Mouse (Mus musculus) adrenal gland, postnatal 25 days (tissue): Measurements from ENCODE around the gene Rbm38. TPM values are rescaled to one million over a fixed set of nuclear protein-coding genes. Genes with fewer than 3 reads are reported as not detected.

Source experiments
- DNase-seq: peaks from one replicate; pipeline ENCODE4 v3.0.0; 2021; ENCODE audit warnings: mixed read lengths
- total RNA-seq: library from RNA; stranded (reverse); gene quantifications from 2 replicates; pipeline ENCODE4 v1.2.3, GENCODE M21; 2021

Rbm38 gene
- total RNA-seq, 1 experiment from 2014 or later = 24.7 TPM

DNA sequence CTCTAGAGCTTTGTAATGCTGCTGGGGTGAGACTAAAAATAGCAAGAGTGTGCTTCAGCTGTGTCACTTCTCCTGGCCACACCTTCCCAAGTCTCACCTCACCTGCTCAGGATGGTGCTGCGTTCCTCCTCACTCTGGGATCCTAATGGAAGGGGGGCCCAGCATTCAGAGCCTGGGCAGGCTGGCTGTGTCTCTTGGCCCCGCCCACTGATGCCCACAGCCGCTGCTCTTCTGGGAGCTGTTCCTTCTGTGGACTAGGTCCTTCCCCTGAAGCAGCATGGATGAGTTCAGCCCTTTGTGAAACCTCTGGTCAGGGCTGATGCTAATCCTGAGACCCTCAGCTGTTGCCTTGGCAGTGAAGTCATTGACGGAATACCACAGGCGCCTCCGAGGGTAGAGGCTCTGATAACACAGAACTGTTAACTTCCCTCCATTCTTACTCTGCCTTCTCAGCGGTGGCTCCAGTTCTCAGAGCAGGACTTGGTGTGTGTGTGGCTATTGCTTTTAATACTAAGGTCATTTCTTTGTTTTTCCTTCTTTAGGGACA lies 5.5 kb upstream of the Rbm38 start:
- DNase-seq = no peak

DNA sequence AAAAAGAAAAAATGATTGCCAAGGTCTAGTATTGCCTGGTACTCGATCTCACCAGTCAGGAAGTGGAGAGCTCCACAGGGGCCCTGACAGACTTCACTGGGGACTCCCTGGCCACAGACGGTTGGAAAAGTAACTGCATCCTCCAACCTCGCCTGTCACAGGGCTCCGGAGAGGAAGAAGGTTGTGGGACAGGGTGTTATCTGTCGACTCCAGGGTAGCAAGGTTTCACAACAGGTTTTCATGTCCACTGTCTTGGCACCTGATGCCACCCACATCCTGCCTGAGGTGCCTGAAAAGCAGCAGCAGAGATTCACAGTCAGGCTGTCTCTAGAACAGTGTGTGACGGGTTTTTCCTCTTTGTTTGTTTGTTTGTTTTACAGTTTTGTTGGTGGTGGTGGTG lies 2.4 kb upstream of the Rbm38 start:
- no peak for DNase-seq

DNA sequence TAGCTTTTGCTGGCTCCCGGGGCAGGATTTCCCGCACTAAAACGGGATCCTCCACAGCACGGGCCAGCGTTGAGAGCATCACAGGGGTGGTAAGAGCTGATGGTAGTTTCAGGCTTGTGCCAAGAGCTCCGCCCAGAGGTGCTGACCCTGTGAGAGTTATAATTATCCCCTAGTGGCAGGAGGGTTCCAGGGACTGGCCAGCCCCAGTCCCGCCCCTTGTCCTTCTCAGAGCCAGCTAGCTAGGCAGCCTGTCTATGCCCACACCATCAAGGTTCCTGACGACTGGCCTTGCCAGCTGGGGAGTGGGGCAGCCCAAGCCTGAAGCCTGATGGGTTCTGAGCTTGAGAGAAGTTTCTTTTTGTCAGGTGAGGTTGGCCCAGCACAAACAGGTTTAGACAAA lies 1.7 kb upstream of the Rbm38 start:
- peak; percentile 72 for DNase-seq

DNA sequence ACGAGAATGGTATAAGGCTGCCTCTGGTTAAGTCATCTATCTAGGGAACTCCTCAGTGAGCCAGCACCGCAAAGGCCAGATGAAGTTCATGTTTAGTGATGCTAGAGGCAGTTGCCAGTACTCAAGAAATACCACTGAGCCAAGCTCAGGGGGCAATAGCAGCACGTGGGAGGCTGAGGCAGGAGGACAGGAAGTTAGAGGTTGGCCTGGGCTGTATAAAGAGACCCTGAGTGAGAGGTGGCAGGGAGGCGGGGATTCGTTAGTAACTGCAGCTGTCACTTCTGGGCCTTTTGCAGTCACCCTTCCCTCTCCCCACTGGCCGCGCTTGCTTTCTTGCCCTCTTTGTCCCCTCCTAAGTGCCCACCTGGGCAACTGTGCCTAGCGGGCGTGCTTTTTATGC lies 976 bp upstream of the Rbm38 start:
- no peak for DNase-seq

DNA sequence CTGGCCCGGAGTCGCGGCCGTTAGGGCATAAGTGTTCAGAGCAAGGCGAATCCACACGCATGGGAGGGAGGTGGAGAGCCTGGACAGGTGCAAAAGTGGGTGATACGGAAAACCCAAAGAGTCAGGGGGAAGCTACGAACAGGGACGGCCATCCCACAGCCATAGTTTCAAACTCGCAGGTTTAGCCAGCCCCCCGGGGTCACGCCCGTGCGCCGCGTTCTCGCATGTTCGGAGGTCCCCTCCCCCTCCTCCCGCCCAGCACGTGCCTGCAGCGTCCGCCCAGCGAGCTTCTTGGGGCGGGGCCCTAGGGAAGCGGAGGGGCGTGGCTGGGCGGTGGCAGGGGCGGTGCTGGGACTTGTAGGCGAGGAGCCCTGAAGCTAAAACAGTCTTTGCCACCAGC lies 508 bp upstream of the Rbm38 start:
- DNase-seq = peak; percentile 94

DNA sequence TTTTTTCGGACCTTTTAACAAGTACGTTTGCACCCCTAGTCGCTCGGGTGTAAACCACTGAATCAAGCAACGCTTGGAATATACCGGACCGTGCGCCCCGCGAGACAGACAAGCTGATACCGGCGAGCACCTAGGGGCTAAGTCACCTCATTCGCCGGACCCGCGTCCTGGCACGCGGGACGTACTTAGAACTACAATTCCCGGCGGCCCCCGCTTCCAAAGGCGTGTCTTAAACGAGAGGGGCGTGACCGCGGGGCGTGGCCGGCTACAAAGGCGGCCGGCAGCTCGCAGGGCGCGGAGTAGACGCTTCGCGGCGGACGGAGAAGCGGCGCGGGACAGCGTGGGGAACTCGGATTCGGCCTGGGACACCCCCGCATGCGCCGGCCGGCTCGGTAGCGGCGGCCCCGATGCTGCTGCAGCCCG lies 1.3 kb downstream of the Rbm38 start:
- DNase-seq = peak; percentile 94

DNA sequence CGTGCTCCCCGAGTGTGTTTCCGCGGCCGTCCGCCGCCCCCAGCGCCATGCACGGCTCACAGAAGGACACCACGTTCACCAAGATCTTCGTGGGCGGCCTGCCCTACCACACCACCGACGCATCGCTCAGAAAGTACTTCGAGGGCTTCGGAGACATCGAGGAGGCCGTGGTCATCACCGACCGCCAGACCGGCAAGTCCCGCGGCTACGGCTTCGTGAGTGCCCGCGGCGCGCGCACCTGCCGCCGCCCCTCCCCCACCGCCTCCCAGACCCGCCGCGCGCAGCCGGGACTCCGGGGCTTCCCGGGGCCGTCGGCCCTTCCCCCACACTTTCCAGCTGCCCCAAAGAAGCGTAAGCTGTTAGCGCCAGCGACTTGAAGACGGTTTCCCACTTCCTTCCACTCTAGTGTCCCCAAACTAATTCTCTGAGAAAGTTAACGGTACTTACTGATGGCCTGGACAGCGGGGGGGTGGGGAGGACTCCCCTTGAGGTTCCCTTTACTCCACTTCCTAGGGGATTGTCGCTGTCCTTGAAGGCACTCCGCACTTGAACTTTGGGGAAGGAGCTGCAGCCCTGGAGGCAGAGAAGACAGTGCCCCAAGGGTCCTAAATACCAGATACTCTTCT lies 1.9 kb downstream of the Rbm38 start:
- DNase-seq = peak; percentile 56

DNA sequence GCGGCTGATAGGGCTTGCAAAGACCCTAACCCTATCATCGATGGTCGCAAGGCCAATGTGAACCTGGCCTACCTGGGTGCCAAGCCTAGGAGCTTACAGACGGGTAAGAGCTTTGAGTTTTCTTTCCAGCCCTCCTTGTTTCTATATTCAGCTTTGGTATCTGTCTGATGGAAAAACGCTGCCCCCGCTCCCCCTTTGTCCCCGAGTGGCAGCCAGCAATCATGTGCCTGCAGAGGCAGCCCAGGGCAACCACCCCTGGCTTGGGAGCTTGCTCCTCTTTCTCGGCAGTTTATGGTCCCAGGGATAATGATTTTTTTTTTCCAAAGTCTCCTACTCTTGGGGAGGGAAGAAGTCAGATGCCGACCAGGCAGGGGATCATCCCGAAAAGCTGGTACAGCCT lies 2.5 kb downstream of the Rbm38 start:
- DNase-seq = no peak

DNA sequence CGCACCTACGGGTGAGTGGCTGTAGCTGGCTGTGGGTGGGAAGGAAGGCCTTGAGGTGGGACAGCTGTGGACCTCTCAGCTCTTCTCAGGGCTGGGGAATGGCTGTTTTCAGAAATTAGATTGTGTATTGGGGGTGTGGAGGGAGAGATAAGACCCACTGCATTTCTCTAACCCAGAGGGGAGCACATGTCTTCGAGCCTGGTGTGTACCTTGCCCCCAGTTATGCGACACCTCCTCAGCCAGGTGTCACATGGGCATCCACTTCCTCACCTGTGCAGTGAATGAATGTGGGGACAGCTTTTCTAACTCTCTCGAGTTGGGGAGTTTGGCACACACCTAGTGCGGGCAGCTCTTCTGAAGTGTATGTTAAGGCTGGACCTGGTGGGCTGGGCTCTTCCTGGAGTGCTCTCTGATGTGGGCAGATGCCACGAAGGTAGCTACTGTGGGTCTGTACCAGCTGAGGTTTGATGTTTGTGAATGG lies 3.1 kb downstream of the Rbm38 start:
- DNase-seq = no peak

DNA sequence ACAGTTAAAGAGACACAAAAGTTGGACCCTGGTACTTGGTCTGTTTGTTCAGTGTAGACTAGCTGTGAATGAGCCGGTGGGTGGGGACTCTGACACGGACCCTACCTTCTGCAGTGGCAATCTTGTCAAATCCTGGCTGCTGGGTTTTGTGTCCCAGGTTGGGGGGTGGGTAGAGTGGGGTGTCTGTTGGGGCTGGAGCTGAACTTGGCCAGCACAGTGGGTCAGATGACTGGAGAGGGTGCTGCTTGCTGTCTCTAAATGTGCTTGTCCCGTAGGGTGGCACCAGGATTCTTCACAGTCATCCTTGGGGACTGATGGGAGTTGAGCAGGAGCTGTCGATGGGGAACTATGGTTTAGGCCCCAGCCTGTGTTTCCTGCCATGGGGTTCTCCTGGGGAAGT lies 3.7 kb downstream of the Rbm38 start:
- no peak for DNase-seq

DNA sequence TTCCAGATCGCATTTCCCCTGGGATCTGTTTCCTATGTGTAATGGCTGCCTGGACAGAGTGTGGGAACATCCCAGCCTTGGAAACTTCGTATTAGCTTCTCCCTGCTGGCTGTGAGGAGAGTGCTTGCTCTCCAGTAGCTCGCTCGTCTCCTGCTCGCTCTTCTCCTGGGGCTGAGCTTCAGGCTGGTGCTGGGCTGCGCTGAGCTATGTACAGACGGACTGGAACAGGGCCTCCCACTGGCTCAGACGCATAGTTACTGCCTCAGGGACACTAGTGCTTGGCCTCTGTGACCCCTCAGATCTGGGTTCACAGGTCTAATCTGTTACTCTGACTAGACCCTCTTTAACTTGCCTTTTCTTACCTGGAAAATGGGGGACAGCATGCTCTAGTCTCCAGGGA lies 4.1 kb downstream of the Rbm38 start:
- DNase-seq = no peak

DNA sequence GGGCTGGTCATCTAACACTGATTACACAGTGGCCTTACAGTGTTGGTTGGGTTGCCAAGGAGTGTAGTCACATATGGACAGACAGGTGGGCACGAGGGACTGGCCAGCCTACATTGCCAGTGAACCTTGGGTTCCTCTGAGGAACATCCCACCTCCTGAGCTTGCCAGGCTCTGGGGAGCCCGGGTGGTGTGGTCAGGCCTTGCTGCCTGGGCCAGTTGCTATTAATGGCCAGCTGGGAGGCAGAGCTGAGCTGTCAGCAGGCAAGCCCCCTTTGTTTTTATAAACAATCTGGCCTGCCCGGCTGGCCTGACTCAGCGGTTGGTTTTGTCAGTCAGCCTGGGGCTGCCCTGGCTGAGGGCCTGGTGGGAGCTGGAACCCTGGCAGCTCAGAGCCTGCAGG lies 4.6 kb downstream of the Rbm38 start:
- DNase-seq = no peak

DNA sequence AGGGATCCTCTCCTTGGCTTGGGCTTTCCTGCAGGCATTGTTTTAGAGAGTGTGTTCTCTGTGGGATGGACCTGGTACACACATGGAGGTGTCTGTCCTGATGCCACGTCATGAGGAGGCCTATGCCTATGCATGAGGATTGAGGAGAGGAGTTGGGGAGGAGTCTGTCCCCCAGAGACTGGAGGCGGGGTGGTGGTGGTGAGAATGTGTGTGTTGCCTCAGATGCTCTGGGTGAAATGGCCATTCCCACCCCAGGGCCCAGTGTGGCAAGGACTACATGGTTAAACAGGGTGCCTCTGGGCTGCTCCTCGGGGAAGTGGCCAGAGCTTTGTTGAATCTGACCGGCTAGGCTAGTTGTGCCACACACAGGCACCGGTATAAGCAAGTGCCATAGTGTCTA lies 6.0 kb downstream of the Rbm38 start:
- DNase-seq = no peak

DNA sequence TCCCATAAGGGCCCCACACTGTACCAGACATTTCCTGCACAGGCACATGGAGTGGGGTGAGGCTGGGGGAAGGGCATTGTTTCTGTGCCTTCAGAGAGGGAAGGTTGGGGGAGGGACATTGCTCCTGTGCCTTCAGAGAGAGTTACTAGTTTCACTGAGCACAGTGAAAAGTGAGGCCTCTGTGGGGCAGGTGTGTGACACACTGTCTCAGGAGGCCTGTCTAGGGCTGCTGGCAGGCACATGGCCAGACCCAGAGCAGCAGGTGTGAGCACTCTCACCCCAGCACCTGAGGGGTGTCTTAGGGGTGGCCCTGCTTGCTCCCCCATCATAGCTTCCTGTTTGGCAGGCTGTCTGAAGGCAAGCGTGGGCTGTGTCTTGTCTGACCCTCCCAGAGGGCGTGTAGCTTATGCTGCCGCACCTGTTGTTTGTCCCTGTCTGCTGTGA lies 6.4 kb downstream of the Rbm38 start:
- DNase-seq = no peak

DNA sequence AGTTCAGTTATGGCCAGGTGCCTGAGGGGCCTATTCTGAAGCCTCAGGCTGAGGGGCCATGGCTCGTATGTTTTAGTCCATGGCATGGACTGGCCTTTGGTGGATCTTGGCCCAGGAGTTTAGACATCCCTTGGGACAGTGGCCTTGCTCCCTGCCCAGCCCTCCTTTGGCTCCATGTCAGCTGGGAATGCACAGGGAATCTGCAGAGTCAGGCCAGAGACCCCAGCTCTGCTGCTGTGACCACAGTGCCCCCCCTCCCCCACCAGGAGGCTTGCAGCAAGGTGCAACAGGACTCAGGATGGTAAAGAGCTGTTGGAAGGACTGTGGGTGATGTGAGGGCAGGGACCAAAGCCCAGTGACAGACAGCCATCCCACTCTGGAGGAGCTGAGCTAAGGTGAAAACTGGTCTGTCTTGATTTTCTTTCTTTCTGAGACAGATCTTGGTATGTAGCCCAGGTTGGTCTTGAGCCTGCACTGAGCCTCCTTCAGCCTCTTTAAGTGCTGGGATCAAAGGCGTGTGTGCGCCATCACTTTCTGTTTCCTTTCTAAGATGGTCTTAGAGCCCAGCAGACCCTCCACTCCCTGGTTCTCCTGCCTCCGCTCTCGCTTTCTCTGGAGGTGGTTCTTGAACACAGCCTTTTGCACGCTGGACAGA lies 7.0 kb downstream of the Rbm38 start:
- no peak for DNase-seq

DNA sequence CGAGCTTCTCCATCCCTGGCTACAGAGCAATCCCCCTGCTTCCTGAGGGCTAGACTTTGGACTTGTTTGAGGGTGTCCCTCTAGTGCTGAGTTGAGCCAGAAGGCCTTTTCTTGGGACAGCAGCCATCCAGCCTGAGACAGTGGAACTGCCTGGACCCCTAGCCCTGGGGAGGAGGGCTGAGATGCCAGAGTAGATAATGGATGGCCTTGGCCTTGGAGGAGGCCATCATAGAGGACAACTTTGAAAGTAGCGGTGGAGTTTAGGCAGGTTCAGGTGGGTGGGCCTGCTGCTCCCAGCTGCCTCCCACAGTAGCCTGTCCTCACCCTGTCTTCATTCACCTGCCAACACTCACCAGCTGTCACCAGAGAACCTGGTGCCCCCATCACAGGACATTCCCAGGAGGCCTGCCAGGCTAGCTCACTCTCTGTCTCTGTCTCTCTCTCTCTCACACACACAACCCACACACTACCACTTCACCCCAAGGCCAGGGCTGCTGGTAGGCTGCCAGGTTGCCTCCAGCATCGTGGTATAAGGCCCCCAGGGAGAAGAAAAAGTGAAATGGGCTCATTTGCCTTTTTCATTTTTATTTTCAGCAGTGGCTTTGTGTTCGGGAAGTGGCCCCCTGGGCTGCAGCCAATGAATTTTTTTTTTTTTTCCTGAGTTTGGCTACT lies 7.7 kb downstream of the Rbm38 start:
- peak; percentile 55 for DNase-seq

DNA sequence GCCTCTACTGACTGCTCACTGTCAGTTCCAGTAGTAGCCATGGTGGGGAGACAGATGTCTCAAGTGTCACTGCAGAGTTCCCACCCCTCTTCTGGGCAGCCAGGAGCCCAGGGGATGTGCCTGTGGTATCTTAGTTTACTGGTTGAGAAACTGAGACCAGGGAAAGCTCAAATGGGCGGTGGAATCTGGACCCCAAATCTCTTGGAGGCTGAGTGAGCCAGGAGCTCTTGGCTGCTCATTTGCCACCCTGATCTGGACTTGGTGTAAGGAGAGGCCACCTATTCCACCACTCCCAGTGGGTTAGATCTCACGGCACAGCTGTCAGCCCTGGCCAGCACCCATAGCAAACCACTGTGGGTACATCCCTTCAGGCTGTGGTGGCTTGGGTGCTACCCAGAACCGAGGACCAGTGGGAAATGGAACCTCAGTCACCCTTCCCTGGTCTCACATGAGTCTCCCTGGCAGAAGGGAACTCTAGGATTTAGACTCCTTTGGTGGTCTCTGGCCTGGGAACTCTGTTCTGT lies 8.3 kb downstream of the Rbm38 start:
- DNase-seq = no peak

DNA sequence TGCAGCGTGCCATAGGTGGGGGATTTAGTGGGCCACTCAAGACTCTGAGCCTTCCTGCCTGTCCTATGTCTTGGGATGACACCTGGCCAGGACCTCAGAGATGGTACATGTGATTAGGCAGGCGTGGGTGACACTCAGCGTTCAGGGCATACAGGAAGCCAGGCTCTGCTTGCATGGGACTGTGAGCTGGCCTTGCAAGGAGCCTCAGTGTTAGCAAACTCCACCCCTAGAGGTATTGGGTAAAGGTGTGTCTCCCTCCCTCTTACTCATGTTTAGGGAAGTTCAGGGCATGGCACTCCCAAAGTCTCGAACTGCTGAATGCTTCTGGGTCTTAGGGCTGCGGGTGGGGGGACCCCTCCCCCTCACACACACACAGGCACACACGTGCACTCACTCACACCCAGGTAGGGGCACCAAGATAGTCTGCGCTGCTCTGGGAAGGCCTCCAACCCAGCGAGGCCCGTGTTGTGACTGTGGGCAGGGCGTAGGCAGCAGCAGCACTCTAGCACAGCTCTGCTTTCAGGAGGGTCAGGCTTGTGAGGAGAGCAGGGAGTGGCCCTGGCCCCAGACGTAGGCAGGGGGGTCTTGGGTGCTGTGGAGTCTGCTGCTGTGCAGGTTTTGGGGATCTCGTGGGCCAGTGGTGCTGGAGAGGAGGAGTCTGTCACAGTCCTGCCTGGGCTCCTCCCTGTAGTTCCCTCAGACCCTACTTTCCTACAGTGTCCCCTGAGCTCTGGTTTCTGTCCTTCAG lies 10.5 kb downstream of the Rbm38 start:
- DNase-seq = no peak

DNA sequence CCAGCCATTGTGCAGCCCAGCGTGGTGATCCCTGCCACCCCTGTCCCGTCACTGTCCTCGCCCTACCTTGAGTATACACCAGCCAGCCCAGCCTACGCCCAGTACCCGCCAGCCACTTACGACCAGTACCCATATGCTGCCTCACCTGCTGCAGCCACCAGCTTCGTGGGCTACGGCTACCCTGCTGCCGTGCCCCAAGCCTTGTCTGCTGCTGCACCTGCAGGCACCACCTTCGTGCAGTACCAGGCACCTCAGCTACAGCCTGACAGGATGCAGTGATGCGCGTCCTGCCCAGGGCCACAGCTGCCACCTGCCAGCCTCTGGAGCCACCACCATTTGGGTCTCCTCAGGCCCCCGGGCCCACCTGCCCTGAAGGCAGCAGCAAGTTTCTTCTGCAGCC lies 13.2 kb downstream of the Rbm38 start:
- DNase-seq = no peak

DNA sequence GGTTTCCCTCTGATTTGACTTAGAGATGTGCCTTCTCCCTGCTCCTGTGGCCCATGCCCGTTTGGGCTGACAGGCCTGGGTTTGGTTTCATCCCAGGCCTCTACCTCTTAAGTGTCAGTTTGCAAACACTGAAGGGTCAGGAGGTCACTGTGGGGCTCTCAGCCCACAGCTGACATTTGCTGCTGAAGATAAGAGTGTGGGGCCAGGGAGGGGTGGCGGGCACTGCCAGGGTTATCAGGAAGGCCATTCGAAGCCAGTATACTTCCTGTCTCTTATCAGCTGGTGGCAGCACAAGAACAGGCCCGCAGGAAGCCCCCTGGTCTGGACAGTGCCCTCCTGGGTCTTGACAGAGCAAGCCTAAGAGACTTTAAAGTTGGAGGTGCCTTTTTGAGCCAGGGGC lies 14.7 kb downstream of the Rbm38 start:
- no peak for DNase-seq

DNA sequence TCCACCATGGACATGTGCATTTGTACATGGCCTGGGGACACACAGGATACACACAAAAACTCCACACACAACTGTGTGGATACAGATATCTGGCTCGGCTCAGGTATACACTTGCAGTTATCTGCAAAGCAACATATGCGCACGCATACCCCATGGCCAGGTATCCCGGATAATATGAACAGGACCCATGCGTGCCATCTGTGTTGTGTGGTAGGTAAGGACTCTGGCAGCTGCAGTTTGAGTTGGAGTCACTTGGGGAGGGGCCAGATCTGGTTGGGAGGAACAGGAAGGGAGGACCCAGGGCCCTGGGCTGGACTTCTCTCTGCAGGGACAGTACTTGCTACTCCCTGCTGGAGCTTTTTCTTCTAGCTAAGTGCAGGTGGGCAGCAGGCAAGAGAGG lies 15.4 kb downstream of the Rbm38 start:
- no peak for DNase-seq

DNA sequence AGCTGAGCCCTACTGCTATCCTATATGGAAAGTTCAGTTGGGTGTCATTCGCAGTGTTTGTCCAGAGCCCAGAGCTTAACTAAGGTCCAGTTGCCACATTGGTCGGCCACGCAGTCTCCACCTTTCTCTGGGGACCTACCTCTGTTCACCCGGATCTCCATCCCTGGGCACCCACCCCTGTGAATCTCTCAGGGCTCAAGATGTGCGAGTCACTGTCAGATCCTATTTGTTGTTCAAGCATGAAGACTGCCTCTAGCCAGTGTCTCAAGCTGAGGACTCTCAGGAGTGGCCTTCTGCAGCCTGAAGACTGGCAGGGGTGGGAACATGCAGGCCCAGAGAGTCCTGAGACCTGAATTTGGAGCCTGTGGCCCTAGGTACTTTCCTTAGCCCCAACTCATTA lies 15.8 kb downstream of the Rbm38 start:
- no peak for DNase-seq
